Mouse (Mus musculus): ENCODE measurements at regions not wholly inside any gene's neighbourhood (a gene's known extent, or its start where the extent isn't known, plus 50 kb on each side); places are given as distances from the start of the nearest gene placed in this dataset.

DNA sequence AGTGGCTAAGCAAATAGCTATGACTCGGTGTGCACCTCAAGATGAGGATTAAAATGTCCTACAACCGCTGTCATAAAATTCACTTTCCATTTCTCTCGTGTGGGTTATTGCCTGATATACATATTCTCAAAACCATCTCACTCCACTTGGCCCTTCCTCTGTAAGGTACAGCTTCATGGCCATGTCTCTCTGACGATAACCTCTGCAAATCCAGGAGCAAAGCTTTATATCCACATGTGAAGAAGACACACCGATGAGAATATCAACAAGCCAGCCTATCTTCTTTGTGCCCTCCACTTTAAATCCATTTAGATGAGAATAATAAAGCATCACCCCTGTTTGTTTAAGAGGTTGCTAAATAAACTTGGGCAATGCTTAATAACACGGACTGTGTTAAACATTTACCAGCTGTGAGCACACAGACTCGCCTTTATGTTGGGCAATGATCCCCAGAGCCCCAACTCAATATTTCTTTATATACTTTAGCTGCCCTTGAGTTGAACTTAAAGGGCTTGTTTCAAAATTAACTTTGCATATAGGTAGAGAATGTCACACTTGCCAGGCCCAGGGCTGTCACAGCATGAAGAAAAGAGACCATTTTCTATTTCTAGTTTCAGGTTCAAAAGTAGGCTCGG is 161.2 kb upstream of the Ccdc122 start:
- TF ChIP-seq CTCF (IDR thresholded peaks at IDR 0.05; ENCODE audit: low read depth, low read length) (no peak), POLR2A (IDR thresholded peaks at IDR 0.05; ENCODE audit: borderline replicate concordance, low read depth, low read length) (no peak)
- Histone ChIP-seq H3K4me1 (ENCODE audit: control insufficient read depth, insufficient read depth, low read length) (0 out of 2 replicates have a peak, but pooled peaks cover 2% of the 10 kb centered on the region), H3K4me3 (ENCODE audit: insufficient read depth, low read length) (no peak overlapping the region), H3K27ac (ENCODE audit: insufficient read depth, low read depth, low read length) (no peak overlapping the region)

GRCm38 (mm10) chr14:76874542-76875265 is 161.9 kb upstream of the Ccdc122 start:
- TF ChIP-seq POLR2A (IDR thresholded peaks at IDR 0.05; ENCODE audit: borderline replicate concordance, low read depth, low read length): no peak
- no peak for TF ChIP-seq CTCF (IDR thresholded peaks at IDR 0.05; ENCODE audit: low read depth, low read length)
- H3K4me1 ChIP-seq (ENCODE audit: control insufficient read depth, insufficient read depth, low read length): 0 out of 2 replicates have a peak, but pooled peaks cover 2% of the 10 kb centered on the region
- H3K27ac ChIP-seq (ENCODE audit: insufficient read depth, low read depth, low read length): no peak overlapping the region

GRCm38 (mm10) chr14:76873684-76874083 is 162.9 kb upstream of the Ccdc122 start:
- TF ChIP-seq POLR2A (IDR thresholded peaks at IDR 0.05; ENCODE audit: borderline replicate concordance, low read depth, low read length) (no peak), CTCF (IDR thresholded peaks at IDR 0.05; ENCODE audit: low read depth, low read length) (no peak)
- H3K27ac ChIP-seq (ENCODE audit: insufficient read depth, low read depth, low read length): no peak overlapping the region

More at GRCm38 (mm10) chr14:76874542-76875265, 161.9 kb upstream of the Ccdc122 start:
- no peak overlapping the region for H3K4me3 ChIP-seq (ENCODE audit: insufficient read depth, low read length)

GRCm38 (mm10) chr14:76872976-76873375 is 163.6 kb upstream of the Ccdc122 start:
- H3K4me1 ChIP-seq (ENCODE audit: control insufficient read depth, insufficient read depth, low read length): 0 out of 2 replicates have a peak, but pooled peaks cover 2% of the 10 kb centered on the region
- TF ChIP-seq POLR2A (IDR thresholded peaks at IDR 0.05; ENCODE audit: borderline replicate concordance, low read depth, low read length): no peak
- no peak for TF ChIP-seq CTCF (IDR thresholded peaks at IDR 0.05; ENCODE audit: low read depth, low read length)
- no peak overlapping the region for H3K4me3 ChIP-seq (ENCODE audit: insufficient read depth, low read length)
- H3K27ac ChIP-seq (ENCODE audit: insufficient read depth, low read depth, low read length): no peak overlapping the region

More at GRCm38 (mm10) chr14:76873684-76874083, 162.9 kb upstream of the Ccdc122 start:
- Histone ChIP-seq H3K4me3 (ENCODE audit: insufficient read depth, low read length) (no peak overlapping the region), H3K4me1 (ENCODE audit: control insufficient read depth, insufficient read depth, low read length) (0 out of 2 replicates have a peak, but pooled peaks cover 2% of the 10 kb centered on the region)

GRCm38 (mm10) chr14:76872510-76872909 is 164.1 kb upstream of the Ccdc122 start:
- no peak for TF ChIP-seq POLR2A (IDR thresholded peaks at IDR 0.05; ENCODE audit: borderline replicate concordance, low read depth, low read length)
- no peak for TF ChIP-seq CTCF (IDR thresholded peaks at IDR 0.05; ENCODE audit: low read depth, low read length)
- Histone ChIP-seq H3K4me3 (ENCODE audit: insufficient read depth, low read length) (no peak overlapping the region), H3K4me1 (ENCODE audit: control insufficient read depth, insufficient read depth, low read length) (0 out of 2 replicates have a peak, but pooled peaks cover 2% of the 10 kb centered on the region), H3K27ac (ENCODE audit: insufficient read depth, low read depth, low read length) (no peak overlapping the region)

GRCm38 (mm10) chr14:76868831-76869230 is 167.7 kb upstream of the Ccdc122 start:
- no peak for TF ChIP-seq CTCF (IDR thresholded peaks at IDR 0.05; ENCODE audit: low read depth, low read length)
- no peak for TF ChIP-seq POLR2A (IDR thresholded peaks at IDR 0.05; ENCODE audit: borderline replicate concordance, low read depth, low read length)
- Histone ChIP-seq H3K4me3 (ENCODE audit: insufficient read depth, low read length) (no peak overlapping the region), H3K27ac (ENCODE audit: insufficient read depth, low read depth, low read length) (no peak overlapping the region), H3K4me1 (ENCODE audit: control insufficient read depth, insufficient read depth, low read length) (0 out of 2 replicates have a peak, but pooled peaks cover 2% of the 10 kb centered on the region)

GRCm38 (mm10) chr14:76868131-76868530 is 168.4 kb upstream of the Ccdc122 start:
- Histone ChIP-seq H3K27ac (ENCODE audit: insufficient read depth, low read depth, low read length) (no peak overlapping the region), H3K4me1 (ENCODE audit: control insufficient read depth, insufficient read depth, low read length) (no peaks in the 10 kb centered on the region), H3K4me3 (ENCODE audit: insufficient read depth, low read length) (no peak overlapping the region)
- TF ChIP-seq CTCF (IDR thresholded peaks at IDR 0.05; ENCODE audit: low read depth, low read length) (no peak), POLR2A (IDR thresholded peaks at IDR 0.05; ENCODE audit: borderline replicate concordance, low read depth, low read length) (no peak)

DNA sequence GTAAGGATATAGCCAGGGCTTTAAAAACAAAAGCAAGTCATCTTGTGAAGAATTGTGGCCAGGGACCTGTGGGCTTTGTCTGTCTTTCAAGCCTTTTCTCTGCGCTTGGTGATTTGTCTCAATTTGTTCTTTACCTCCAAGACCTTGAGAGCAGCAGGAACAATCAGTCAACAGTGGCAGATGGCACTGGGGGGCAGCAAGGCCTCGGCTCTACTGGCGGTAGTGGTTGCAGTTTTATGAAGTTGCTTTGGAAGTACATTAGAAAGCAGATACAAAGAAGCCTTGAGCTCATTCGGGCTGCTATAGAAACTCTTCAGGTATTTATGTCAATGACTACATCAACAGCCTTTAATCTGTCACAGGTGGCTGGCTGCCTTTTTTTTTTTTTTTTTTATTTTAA is 171.9 kb upstream of the Ccdc122 start:
- no peak for TF ChIP-seq POLR2A (IDR thresholded peaks at IDR 0.05; ENCODE audit: borderline replicate concordance, low read depth, low read length)
- TF ChIP-seq CTCF (IDR thresholded peaks at IDR 0.05; ENCODE audit: low read depth, low read length): no peak
- Histone ChIP-seq H3K4me3 (ENCODE audit: insufficient read depth, low read length) (no peak overlapping the region), H3K27ac (ENCODE audit: insufficient read depth, low read depth, low read length) (no peak overlapping the region), H3K4me1 (ENCODE audit: control insufficient read depth, insufficient read depth, low read length) (no peaks in the 10 kb centered on the region)

DNA sequence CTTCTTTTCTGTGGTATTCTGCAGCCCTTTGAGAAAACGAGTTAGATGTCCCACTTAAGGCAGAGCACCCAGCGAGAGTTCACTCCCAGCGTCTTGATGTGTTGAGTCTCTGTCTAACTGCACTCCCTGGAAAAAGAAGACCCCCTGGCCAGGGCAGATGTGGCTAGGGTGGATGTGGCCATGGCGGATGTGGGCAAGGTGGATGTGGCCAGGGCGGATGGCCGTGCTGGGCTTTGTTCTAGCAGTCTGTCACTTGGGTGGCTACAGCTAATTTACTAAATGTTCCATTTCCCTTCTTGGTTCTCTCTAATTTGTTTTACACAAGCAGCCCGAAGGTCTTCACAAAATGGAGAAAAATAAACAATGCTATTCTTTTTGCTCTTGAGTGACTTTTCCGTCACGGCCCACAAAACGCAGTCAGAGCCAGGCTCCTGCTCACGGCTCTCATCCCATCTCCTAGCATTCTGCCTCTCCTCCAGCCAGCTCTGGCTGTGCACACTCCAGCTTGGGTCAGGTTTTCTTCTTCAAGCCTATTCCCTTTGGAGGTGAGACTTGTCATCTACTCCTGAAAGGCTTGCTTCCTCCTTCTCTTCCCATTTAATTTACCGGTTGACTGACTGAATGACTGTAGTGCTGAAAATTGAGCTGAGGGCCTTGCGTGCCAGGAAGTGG is 173.4 kb upstream of the Ccdc122 start:
- TF ChIP-seq CTCF (IDR thresholded peaks at IDR 0.05; ENCODE audit: low read depth, low read length) (no peak), POLR2A (IDR thresholded peaks at IDR 0.05; ENCODE audit: borderline replicate concordance, low read depth, low read length) (no peak)
- no peak overlapping the region for H3K27ac ChIP-seq (ENCODE audit: insufficient read depth, low read depth, low read length)
- H3K4me1 ChIP-seq (ENCODE audit: control insufficient read depth, insufficient read depth, low read length): peaks cover 4% of the 10 kb centered on the region
- no peak overlapping the region for H3K4me3 ChIP-seq (ENCODE audit: insufficient read depth, low read length)

All from bone marrow macrophage, adult 2 months (primary cell).